Mouse (Mus musculus) hindbrain, embryonic 11.5 days (tissue): ENCODE results near the gene Ddrgk1. TPM values are rescaled to one million over a fixed set of nuclear protein-coding genes. Genes with fewer than 3 reads are reported as not detected.

Source experiments
- ATAC-seq: fragments of 200-750 bp; cut with Nextera tagmentation; 2 replicates; pipeline ENCODE4 v1.8.0; 2017; ENCODE audit warnings: mild to moderate bottlenecking, moderate TSS enrichment, moderate library complexity; ENCODE audit not compliant: low FRiP score
- DNase-seq: peaks from one replicate; pipeline ENCODE4 v3.0.0-alpha.2; 2015; ENCODE audit warnings: low spot score
- H3K27ac ChIP-seq: fragments of 300-500 bp; sonication (generic); 2 replicates; pipeline ENCODE4 v1.5.1; 2014; ENCODE audit warnings: mild to moderate bottlenecking, low read depth, low read length
- H3K27me3 ChIP-seq: fragments of 300-500 bp; sonication (generic); 2 replicates; pipeline ENCODE4 v1.6.1; 2014; ENCODE audit warnings: mild to moderate bottlenecking, low read length, moderate library complexity, mixed read lengths; ENCODE audit not compliant: control insufficient read depth, insufficient read depth
- H3K36me3 ChIP-seq: fragments of 300-500 bp; sonication (generic); 2 replicates; pipeline ENCODE4 v1.6.1; 2014; ENCODE audit warnings: mild to moderate bottlenecking, low read length, moderate library complexity, mixed read lengths; ENCODE audit not compliant: control insufficient read depth, insufficient read depth
- H3K4me1 ChIP-seq: fragments of 300-500 bp; sonication (generic); replicated peaks from 2 replicates; pipeline ENCODE4 v1.6.1; 2014; ENCODE audit warnings: low read length, mixed read lengths; ENCODE audit not compliant: control insufficient read depth, insufficient read depth
- H3K4me2 ChIP-seq: fragments of 300-500 bp; sonication (generic); replicated peaks from 2 replicates; pipeline ENCODE4 v1.6.1; 2014; ENCODE audit warnings: mild to moderate bottlenecking, low read depth, low read length
- H3K4me3 ChIP-seq: fragments of 300-500 bp; sonication (generic); 2 replicates; pipeline ENCODE4 v1.5.1; 2014; ENCODE audit warnings: low read depth, low read length
- H3K9ac ChIP-seq: fragments of 300-500 bp; sonication (generic); 2 replicates; pipeline ENCODE4 v1.6.1; 2014; ENCODE audit warnings: low read depth, low read length
- H3K9me3 ChIP-seq: fragments of 300-500 bp; sonication (generic); 2 replicates; pipeline ENCODE4 v1.6.1; 2016; ENCODE audit warnings: low read length; ENCODE audit not compliant: control insufficient read depth
- WGBS: fragments of 180-500 bp; shearing (Covaris S2); extraction: QIAGEN DNeasy Blood & Tissue Kit; methylation state at CpG from one replicate; pipeline ENCODE4 v1.1.7; 2014; 5-methylcytosine and 5-hydroxymethylcytosine counted together
- polyA plus RNA-seq: library from polyadenylated mRNA; unstranded; fragments of >200 nt; fragmentation: Nextera tagmentation; extraction: Ambion mirVana; gene quantifications from 2 replicates; pipeline ENCODE4 v1.2.1, GENCODE M21; 2014

Ddrgk1 gene
- 50.2 and 57.7 TPM in 2 replicates for polyA plus RNA-seq

DNA sequence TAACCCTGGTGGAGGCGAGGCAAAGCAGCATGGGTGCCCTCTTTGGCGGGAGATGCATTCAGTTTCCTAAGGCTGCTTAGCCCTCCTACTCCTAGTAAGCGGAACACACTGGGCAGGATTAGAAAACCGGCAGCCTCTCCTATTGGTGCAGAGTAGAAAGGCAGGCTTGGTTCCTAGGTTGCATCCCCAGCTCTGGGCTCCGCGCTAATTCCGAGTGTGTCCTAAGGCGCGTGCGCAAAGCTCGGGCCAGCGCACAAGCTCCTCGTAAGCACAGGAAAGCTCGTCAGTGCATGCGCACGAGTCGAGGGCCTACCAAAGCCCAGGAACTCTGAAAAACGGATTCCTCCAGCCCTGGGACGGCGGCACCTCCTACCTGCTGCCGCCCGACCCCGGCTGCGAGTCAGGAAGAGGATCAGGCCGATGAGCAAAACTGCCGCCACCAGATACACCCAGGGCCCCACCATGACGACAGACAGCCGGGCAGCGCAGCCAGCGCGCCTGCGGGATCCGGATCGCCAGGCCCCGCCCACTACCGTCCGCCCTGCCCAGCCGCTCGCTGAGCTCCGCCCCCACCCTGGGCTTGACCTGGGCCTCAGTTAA lies at the start of gene Ddrgk1:
Gene Ddrgk1, minus strand, starts transcription at position 558 of the 600 bp plus-strand sequence.
- H3K4me2 ChIP-seq = peak within 1 kb of the TSS; percentile 62
- WGBS = under 1% methylated on average over 40 of the region's 40 CpGs
- no peaks in the 10 kb centered on the region for H3K27me3 ChIP-seq
- no peaks in the 10 kb centered on the region for H3K9me3 ChIP-seq
- 0 out of 2 replicates have a peak, but pooled peaks cover 2% of the 10 kb centered on the region for H3K4me1 ChIP-seq
- DNase-seq = peak; percentile 94
- ATAC-seq = peak; percentile 95
- H3K27ac ChIP-seq = peak within 1 kb of the TSS; percentile 97
- peak within 1 kb of the TSS; percentile 88 for H3K9ac ChIP-seq
- peak within 1 kb of the TSS; percentile 59 for H3K4me3 ChIP-seq
- H3K36me3 ChIP-seq = peaks cover 4% of the 10 kb centered on the region; the same call in 1 of the 2 replicates

DNA sequence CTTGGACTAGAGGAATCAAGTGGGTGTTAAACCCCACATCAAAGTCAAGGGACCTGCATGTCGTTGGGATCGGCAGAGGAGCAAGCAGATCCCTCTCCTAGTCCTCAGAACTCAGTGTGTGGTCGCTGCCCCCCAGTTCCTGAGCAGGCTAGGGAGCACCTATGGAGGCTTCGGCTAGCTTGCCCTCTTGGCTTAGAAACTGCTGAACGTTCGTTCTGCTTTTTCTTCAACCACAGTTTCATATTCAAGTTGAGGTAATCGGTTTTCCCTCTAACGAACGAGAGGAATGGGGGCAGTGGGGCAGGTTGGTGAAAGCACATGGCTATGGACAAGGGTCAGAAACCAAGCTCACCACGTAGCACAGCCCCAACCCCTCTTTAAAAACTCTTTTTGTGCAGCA lies 42.6 kb upstream of the Ddrgk1 start:
- Histone ChIP-seq H3K27me3 (no peaks in the 10 kb centered on the region), H3K27ac (no peak overlapping the region), H3K4me1 (no peaks in the 10 kb centered on the region), H3K4me2 (no peak overlapping the region), H3K9ac (no peak overlapping the region), H3K36me3 (no peaks in the 10 kb centered on the region), H3K4me3 (no peak overlapping the region), H3K9me3 (no peaks in the 10 kb centered on the region)
- 71% methylated on average over 10 of the region's 10 CpGs for WGBS
- DNase-seq = no peak
- ATAC-seq = no peak

DNA sequence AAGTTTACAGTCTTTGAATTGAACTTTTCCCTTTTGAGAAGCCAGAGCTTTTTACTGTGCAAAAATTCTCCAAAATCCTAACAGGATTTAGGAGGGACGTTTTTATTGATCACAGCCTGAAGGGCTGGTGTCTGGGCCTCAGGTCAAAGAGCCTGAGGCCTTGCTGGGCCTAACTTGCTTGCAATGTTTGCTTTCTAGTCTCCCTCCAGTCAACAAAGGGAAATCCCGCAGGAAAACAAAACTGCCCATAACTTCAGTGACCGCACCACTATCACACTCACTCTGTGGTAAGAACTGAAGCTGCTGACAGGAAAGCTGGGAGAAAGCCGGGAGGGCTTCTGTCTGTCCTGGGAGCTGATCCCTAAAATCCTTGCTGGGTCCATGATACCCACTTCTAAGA lies 42.1 kb upstream of the Ddrgk1 start:
- 69% methylated on average over 4 of the region's 4 CpGs for WGBS
- H3K4me2 ChIP-seq = no peak overlapping the region
- no peak overlapping the region for H3K27ac ChIP-seq
- H3K4me3 ChIP-seq = no peak overlapping the region
- no peak overlapping the region for H3K9ac ChIP-seq
- no peaks in the 10 kb centered on the region for H3K27me3 ChIP-seq
- ATAC-seq (no peak), DNase-seq (no peak)
- H3K36me3 ChIP-seq = no peaks in the 10 kb centered on the region
- no peaks in the 10 kb centered on the region for H3K9me3 ChIP-seq
- H3K4me1 ChIP-seq = no peaks in the 10 kb centered on the region

DNA sequence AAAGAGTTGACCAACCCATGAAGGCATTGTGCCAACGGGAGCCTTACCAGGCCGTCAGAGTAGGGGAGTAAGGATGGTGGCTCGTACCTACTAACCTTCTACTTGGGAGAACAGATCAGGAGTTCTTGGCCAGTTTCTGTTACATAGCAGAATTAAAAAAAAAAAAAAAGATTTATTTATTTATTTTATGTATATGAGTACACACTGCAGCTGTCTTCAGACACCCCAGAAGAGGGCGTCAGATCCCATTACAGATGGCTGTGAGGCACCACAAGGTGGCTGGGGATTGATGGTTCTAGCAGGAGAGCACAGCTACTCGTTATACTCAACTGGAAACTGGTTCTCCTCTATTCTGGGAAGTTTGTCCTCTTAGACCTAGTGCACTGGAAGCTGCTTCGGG lies 40.7 kb upstream of the Ddrgk1 start:
- DNase-seq (no peak), ATAC-seq (no peak)
- 68% methylated on average over 6 of the region's 6 CpGs for WGBS
- H3K9me3 ChIP-seq = no peaks in the 10 kb centered on the region
- no peak overlapping the region for H3K9ac ChIP-seq
- no peaks in the 10 kb centered on the region for H3K27me3 ChIP-seq
- H3K27ac ChIP-seq = no peak overlapping the region
- H3K4me3 ChIP-seq = no peak overlapping the region
- H3K36me3 ChIP-seq = no peaks in the 10 kb centered on the region
- no peak overlapping the region for H3K4me2 ChIP-seq
- H3K4me1 ChIP-seq = no peaks in the 10 kb centered on the region

DNA sequence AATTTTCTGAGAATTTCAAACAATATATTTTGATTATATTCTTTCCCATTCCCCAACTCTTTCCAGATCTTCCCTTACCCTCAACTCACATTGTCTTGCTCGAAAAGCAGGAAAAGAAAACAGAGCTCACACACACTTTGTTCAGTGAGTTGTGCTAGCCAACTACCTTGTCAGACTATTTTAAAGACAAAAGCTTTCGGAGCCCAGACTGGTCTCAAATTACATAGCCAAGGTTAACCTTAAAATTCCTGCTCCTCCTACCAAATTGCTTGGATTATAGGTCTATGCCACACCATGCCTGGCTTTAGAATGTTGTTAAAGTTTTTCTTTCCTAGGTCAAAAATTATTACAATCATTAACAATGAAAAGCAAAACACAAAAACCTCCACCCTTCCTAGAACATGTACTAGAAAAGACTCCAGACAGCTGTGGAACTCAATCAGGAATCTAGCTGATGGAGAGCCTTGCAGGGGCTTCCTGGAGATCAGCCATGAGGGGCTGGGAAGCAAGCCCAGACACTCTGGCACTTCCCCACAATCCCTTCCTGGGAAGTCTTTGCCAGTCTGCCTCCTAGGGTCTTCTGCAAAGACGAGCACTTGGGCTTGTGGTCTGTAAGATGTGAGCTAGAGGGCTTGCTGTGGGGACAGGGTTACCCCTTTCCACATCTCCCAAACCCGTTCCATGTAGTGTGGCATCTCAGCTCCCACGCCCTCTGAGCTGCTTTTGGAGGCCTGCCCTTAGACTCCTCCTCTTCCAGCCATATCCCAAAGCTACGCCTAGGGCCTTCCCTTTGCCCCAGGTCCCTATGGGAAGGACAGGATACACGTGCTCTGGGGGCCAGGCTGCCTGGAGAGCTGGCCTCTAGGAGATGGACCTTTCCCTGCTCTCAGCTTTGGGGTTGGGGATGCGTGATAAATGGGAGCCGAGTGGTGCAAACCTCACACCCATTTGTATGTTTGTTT lies 39.9 kb upstream of the Ddrgk1 start:
- Histone ChIP-seq H3K36me3 (no peaks in the 10 kb centered on the region), H3K27me3 (peaks cover 2% of the 10 kb centered on the region), H3K4me3 (no peak overlapping the region), H3K27ac (no peak overlapping the region), H3K9me3 (no peaks in the 10 kb centered on the region), H3K4me1 (no peaks in the 10 kb centered on the region), H3K4me2 (no peak overlapping the region), H3K9ac (no peak overlapping the region)
- no peak for DNase-seq
- WGBS = 72% methylated on average over 9 of the region's 9 CpGs
- ATAC-seq = no peak

DNA sequence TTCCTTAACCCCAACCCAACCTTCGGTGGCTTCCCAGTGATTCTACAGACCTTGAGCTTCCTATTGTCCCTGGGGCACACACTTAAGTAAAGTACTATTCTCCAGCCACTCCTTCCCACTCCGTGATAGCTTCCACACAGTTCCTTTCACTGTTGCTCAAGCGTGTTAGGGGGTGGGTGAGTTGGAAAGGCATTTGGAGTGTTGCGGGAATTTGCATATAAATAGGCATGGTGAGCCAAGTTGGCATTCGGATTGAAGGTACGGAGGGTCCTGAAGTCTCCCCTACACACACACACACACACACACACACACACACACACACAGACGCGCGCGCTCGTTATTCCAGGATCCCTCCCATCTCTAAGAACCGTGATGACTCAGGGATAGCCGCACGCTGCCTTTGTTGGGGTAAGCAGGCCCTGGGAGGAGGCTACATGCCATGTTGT lies 33.4 kb upstream of the Ddrgk1 start:
- Histone ChIP-seq H3K27me3 (peaks cover 31% of the 10 kb centered on the region), H3K9ac (peak overlapping the region; percentile 41; the same call in 1 of the 2 replicates), H3K4me2 (peak overlapping the region; percentile 98), H3K4me3 (peak overlapping the region; percentile 54), H3K9me3 (no peaks in the 10 kb centered on the region), H3K4me1 (no peaks in the 10 kb centered on the region), H3K27ac (no peak overlapping the region), H3K36me3 (no peaks in the 10 kb centered on the region)
- DNase-seq (no peak), ATAC-seq (peak; percentile 40)
- under 1% methylated on average over 14 of the region's 14 CpGs for WGBS

DNA sequence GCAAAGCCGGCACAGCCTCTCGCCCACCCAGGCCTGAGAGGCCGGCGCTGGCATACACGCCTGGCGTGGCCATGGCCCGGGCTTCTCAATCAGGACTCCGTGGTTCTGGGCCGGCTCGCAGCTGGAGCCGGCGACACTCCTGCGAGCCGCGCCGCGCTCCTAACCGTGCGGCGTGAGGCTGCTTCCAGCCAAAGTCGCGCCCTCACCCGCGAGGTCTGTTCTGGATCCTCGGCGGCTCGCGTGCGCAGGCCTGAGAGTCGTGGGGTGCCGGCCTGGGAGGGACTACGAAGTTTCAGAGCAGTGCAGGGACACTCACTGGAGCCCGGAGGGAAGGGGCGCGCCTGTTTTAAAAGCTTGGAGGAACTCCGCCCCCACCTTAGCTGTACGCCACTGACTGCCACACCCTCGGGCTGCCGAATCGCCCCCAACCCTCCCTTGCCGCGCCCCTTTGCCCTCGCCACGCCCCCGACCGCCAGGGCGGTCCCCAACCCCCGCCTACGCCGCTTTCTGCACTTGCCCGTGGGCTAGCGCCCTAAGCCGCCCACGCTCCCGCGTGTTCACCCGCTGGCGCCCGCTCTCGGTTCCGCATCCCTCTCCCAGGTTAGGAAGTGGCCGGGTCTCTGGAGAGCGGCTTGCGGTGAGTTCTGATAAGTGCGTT lies 32.8 kb upstream of the Ddrgk1 start, which contains the start of gene Slc4a11:
Gene Slc4a11, minus strand, starts transcription at position 367 of the 658 bp plus-strand sequence.
- Histone ChIP-seq H3K4me2 (peak within 1 kb of the TSS; percentile 98), H3K4me3 (peak within 1 kb of the TSS; percentile 54), H3K27me3 (peaks cover 31% of the 10 kb centered on the region), H3K36me3 (no peaks in the 10 kb centered on the region), H3K9me3 (no peaks in the 10 kb centered on the region), H3K4me1 (no peaks in the 10 kb centered on the region), H3K9ac (peak within 1 kb of the TSS; percentile 41; the same call in 1 of the 2 replicates), H3K27ac (no peak within 1 kb of the TSS)
- under 1% methylated on average over 63 of the region's 65 CpGs for WGBS
- DNase-seq (peak; percentile 60), ATAC-seq (peak; percentile 52)

DNA sequence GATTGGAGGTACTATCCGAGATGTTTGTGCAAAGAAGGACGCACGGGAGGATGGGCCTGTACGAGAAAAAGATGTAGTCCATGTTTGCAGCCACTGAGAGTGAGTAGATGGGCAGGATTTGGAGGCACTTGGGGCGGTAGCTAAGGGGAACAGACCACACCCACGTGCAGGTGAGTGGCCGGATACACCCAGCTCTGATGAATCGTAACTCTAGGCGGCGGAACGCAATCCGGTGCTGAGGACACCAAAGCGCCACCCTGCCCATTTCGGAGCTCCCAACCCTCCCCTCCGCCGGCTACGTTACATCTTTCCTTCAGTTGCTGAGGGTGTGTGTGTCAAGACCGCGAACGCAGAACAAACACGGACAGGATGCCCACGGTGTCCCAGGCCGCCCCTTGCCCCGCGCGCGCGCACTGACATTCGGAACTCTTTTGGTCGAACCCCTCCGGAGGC lies 32.3 kb upstream of the Ddrgk1 start:
- DNase-seq (no peak), ATAC-seq (no peak)
- Histone ChIP-seq H3K36me3 (no peaks in the 10 kb centered on the region), H3K9me3 (no peaks in the 10 kb centered on the region), H3K9ac (peak overlapping the region; percentile 38; the same call in 1 of the 2 replicates), H3K4me1 (no peaks in the 10 kb centered on the region), H3K4me3 (peak overlapping the region; percentile 54), H3K27ac (no peak overlapping the region), H3K27me3 (peaks cover 31% of the 10 kb centered on the region), H3K4me2 (peak overlapping the region; percentile 98)
- under 1% methylated on average over 31 of the region's 31 CpGs for WGBS
